Mouse (Mus musculus): ENCODE data around the gene Slc25a28. TPM values are rescaled to one million over a fixed set of nuclear protein-coding genes. Genes with fewer than 3 reads are reported as not detected.

Slc25a28 gene
- total RNA-seq, 1 experiment from 2014 or later, result 58.0 TPM

GRCm38 (mm10) chr19:43678467-43679003 lies 3.9 kb upstream of the Slc25a28 start:
- no peak for DNase-seq

GRCm38 (mm10) chr19:43675525-43676400 lies 1.1 kb upstream of the Slc25a28 start:
- DNase-seq, result peak; percentile 62

GRCm38 (mm10) chr19:43674316-43674689 lies 378 bp downstream of the Slc25a28 start:
- DNase-seq, result no peak

GRCm38 (mm10) chr19:43673513-43674315 lies 967 bp downstream of the Slc25a28 start:
- DNase-seq, result no peak

- peak; percentile 69 for DNase-seq
Measured at GRCm38 (mm10) chr19:43671054-43671453, 3.6 kb downstream of the Slc25a28 start.

- DNase-seq, result peak; percentile 69
Measured at GRCm38 (mm10) chr19:43669136-43669759, 5.4 kb downstream of the Slc25a28 start.

- DNase-seq, result no peak
Measured at GRCm38 (mm10) chr19:43667430-43667809, 7.3 kb downstream of the Slc25a28 start.

- peak; percentile 72 for DNase-seq
Measured at GRCm38 (mm10) chr19:43666661-43667429, 7.8 kb downstream of the Slc25a28 start.

GRCm38 (mm10) chr19:43665441-43666048 lies 9.1 kb downstream of the Slc25a28 start:
- DNase-seq, result peak; percentile 65

- DNase-seq, result no peak
Measured at GRCm38 (mm10) chr19:43663471-43663870, 11.2 kb downstream of the Slc25a28 start.

GRCm38 (mm10) chr19:43662176-43662967 lies 12.3 kb downstream of the Slc25a28 start:
- peak; percentile 51 for DNase-seq

- no peak for DNase-seq
Measured at GRCm38 (mm10) chr19:43660774-43661173, 13.9 kb downstream of the Slc25a28 start.

- peak; percentile 58 for DNase-seq
Measured at GRCm38 (mm10) chr19:43659632-43660031, 15.0 kb downstream of the Slc25a28 start.

GRCm38 (mm10) chr19:43655735-43656492 lies 18.8 kb downstream of the Slc25a28 start:
- peak; percentile 82 for DNase-seq

- DNase-seq, result no peak
Measured at GRCm38 (mm10) chr19:43651241-43651785, 23.4 kb downstream of the Slc25a28 start.

- peak; percentile 54 for DNase-seq
Measured at GRCm38 (mm10) chr19:43648343-43648742, 26.3 kb downstream of the Slc25a28 start.

- no peak for DNase-seq
Measured at GRCm38 (mm10) chr19:43647261-43647660, 27.4 kb downstream of the Slc25a28 start.

GRCm38 (mm10) chr19:43646852-43647251 lies 27.8 kb downstream of the Slc25a28 start:
- no peak for DNase-seq

GRCm38 (mm10) chr19:43645508-43645907 lies 29.2 kb downstream of the Slc25a28 start:
- no peak for DNase-seq

Measured in adrenal gland, postnatal 14 days (tissue).